Mouse (Mus musculus) kidney, postnatal 25 days (tissue): ENCODE data around the gene Tnfrsf17.
"Not testable (repeated sequence)": the region's sequence is repeated elsewhere in the genome, so short reads cannot be mapped to it uniquely, and the experiment has no call there.

Experiments used
- DNase-seq, 2 experiments: peaks; one replicate each; pipeline ENCODE4 v3.0.0; 2021; ENCODE audit warnings: mixed read lengths in 2 of 2

Gene Tnfrsf17

GRCm38 (mm10) chr16:11313512-11313911 is at the start of gene Tnfrsf17:
Gene Tnfrsf17, plus strand, starts transcription at chr16:11313812.
- DNase-seq, result no peak

DNA sequence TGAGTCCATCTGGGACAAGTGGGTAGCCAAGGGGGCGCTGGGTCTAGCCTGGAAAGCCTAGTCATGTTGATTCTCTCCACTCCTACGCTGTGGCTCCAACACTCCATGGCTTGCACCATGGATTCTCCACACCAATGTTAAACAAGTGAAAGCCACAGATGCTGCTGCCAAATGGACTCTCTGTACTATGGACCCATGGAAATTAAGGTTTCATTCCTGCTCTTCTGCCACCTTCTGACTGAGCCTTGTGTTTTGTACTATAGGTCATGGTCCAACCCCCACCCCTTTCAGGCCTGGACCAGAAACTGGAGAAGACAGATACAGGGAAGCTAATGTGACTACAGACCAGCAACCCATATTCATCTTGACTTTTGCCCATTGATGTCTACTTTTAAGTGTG is 47.1 kb upstream of the Tnfrsf17 start:
- peak; percentile 62 to 85 for DNase-seq

DNA sequence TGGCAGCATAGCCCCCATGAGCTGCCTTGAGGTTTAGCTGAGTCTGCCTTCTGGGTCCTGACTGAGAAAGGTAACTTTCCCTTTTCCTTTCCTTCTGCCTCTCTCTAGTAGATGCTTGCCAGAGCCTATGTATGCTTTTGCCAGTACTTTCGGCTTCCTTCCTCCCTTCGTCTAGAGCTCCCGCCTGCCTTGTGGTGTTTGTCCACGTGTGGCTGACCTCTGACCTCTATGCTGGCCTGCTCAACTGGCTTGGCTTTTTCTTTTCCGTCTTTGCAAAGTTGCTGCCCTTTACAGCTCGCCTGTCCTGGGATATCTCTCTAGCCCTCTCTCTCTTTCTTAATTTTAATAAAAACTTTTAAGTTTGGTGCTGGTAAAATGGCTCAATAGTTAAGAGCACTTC is 43.8 kb upstream of the Tnfrsf17 start:
- no peak for DNase-seq

DNA sequence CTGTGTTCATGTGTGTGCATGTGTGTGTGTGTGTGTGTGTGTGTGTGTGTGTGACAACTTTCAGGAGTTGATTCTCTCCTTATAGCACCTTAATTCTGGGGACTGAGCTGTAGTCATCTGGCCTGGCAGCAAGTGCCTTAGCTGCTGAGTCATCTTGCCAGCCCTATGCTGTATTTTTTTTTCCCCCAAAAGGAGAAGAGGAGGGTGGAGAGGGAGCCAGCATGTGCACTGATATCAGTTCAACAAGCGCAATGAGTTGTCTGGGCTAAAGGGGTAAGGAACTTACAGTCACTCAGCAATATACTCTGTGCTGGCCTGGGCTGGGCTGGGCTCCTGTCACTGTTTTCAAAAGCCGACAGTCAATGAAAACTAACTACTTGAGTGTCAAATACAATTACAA is 43.0 kb upstream of the Tnfrsf17 start:
- DNase-seq, result no peak

- DNase-seq, result no peak
Observed at GRCm38 (mm10) chr16:11271073-11271472, 42.5 kb upstream of the Tnfrsf17 start.

DNA sequence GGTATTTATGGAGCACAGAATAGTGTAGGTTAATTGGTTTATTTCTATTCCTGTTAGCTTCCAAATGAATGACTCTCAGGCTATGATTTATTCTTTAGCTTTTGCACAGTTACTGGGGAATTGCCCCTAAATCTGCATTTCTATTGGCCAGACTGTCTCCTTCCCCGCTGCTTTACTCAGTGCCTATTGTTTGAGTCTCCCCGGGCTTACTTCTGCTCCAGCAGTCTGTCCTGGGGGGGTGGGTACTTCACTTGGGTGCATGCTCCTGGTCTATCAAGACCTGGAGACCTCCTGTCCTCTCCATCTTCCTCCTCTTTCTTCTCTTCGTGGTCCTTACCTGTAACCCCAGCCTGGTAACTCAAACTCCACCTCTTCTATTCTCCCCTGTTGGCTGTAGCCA is 36.7 kb upstream of the Tnfrsf17 start:
- no peak for DNase-seq

DNA sequence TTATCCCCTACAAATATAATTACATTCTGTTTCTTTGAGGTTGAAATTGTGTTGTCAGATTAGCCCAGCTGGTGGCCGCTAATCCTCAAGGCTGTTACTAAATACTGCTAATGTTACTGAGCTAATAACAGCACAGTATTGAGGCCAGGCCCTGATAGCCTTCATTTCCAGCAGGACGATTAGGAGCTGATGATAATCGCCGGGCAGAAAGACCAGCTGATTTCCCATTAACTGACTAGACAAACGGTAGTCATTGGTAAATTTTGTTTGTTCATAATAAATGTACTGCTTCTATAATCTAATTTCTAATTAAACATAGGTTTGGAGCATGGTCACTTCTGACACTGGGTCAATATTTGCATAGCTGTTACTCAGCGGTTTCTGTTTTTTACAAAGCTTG is 34.8 kb upstream of the Tnfrsf17 start:
- no peak for DNase-seq

DNA sequence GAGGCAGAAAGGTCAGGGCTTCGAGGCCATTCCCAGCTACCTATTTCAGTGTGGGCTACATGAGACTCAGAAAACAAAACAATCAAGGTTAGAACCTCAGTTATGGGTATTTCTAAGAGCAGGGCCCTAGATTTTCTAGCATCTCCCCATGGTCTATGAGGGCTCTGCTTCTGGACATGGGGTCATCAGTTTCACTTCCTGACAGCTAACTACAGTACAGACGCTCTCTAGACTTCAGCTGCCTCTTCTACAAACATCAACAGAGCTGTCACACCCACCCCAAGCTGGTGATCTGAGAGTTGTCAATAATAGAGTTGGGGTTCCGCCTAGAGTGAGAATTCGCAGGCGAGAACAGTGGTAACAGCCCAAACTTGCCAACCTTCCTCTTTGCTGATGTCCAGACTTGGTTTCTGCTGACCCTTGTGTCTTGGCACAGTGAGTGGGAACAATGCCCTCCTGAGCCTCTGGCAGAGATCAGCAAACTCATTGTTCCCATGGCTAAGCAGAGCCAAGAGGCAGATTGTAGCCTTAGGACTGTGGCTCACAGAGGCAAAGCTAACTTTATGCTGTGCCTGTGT is 30.9 kb upstream of the Tnfrsf17 start:
- peak in 1 of 2 experiments; percentile 35 for DNase-seq

DNA sequence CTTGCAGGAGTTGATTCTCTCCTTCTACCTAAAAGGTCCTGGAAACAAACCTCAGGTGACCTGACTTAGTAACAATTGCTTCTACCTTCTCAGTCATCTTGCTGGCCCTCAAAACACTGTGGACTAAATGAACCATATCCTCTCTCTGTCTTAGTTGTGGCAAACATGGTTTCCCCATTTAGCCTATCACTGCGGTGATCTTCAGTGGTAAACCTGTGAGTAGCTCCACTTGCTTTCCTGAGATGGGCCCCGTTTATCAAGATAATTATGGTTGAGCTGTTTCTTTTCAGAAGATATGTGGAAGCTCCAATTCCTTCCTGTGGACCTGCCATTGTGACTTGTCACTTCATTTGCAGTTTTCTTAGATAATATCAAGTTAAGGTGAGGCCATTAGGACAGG is 28.7 kb upstream of the Tnfrsf17 start:
- no peak for DNase-seq

DNA sequence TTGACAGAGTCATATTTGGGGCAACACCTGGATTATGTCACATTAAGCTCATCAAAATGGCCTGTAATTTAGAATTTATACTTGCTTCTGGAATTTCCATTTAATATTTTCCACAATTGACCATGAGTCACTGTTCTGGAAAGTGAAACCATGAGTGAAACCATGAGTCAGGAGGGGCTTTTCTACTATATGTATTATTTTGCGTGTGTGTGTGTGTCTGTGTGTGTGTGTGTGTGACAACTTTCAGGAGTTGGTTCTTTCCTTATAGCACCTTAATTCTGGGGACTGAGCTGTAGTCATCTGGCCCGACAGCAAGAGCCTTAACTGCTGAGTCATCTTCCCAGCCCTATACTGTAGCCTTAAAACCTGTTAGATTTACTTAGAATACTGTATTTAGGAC is 27.7 kb upstream of the Tnfrsf17 start:
- no peak for DNase-seq

DNA sequence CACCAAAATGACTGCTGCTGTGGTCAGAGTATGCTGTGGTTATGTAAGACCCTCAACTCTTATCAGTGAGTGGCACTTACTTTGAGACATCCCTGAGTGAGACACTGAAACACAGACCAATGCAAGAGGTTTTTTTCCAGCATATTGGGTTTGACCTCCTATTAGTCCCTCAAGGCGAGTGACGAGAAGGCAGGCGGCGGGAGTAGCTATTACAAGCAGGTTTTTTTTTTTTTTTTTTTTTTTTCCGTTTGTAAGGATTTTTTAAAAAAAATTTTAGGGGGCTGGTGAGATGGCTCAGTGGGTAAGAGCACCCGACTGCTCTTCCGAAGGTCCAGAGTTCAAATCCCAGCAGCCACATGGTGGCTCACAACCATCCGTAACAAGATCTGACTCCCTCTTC is 24.7 kb upstream of the Tnfrsf17 start:
- DNase-seq, result not testable (repeated sequence)

DNA sequence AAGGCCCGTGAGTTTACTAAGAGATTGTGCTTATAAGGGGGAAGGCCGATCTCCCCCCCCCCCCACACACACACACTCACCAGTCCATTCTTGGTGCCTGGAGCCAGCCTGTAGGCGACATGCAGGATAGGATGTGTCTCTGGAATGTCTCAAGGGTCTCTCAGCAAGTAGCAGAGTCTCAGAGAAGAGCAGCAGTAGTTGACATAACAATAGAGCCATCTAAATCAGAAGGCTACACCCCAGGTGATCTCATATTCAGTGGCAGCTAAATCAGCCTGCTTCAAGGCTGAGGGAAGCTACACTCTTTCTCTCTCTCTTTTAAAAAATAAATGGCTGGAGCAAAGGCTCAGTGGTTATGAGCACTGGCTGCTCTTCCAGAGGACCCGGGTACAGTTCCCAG is 18.0 kb upstream of the Tnfrsf17 start:
- not testable (repeated sequence) for DNase-seq

- peak; percentile 58 to 62 for DNase-seq
Observed at GRCm38 (mm10) chr16:11297700-11298099, 15.9 kb upstream of the Tnfrsf17 start.

GRCm38 (mm10) chr16:11303741-11304140 is 9.9 kb upstream of the Tnfrsf17 start:
- no peak for DNase-seq

- DNase-seq, result no peak
Observed at GRCm38 (mm10) chr16:11305531-11305930, 8.1 kb upstream of the Tnfrsf17 start.

- peak in 1 of 2 experiments; percentile 62 for DNase-seq
Observed at GRCm38 (mm10) chr16:11315786-11316320, 2.2 kb downstream of the Tnfrsf17 start.

- DNase-seq, result peak in 1 of 2 experiments; percentile 41
Observed at GRCm38 (mm10) chr16:11316748-11317147, 3.1 kb downstream of the Tnfrsf17 start.

DNA sequence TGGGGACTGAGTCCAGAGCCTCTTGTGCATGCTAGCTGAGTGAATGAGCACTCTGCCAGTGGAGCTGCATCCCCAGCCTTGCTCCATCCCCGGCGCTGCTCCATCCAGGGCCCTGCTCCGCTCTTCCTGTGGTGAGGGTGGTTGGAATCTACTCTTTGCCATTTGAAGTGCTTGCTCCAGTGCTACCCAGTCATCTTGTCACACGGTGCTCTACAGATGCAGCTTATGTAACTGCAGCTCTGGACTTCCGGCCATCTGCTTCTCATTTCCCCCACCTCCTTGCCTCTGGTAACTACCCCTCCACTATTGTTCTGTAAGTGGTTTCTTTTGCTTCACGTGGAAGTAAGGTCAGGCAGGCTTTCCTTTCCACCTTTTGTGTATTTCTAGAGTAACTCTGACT is 3.7 kb downstream of the Tnfrsf17 start:
- peak in 1 of 2 experiments; percentile 46 for DNase-seq

DNA sequence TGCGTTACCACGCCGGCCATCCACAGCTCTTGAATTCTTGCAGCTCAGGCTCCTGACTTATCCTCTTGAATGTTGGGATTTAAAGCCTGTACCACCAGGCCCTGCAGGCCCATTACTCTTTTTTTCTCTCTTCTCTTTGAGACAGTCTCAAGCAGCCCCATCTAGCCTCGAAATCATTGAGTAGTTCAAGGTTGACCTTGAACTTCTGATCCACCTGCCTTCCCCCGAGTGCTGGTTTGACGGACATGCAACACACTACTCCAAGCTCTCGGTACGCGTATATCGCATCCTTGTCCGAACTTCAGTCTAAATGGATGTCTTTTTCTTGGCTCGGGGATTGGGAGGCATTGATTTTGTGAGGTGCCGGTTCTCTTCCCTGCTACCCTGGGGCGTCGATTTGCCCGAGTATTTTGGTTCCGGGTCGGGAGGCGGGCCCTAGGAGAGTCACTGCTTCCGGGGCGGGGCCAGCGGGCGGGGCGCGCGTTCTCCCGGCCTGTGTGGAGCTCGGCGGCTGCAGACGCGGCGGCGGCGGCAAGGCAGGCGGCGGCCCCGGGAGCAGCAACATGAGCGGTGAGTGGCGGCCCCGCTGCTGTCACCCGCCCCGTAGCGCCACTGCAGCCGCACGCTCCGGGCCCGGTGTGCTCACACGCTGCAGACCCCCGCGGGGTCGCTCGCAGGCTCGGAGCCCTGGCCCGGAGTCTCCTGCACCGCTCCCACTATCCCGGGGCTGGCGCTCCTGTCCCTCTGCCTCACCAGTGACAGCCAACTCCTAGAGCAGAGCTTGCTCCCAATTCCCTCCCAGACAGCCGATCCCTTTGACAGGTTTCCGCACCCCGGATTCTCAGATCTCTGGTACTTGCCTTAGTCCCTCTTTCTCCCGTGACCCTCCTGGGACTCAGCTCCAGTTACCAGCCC is 9.1 kb downstream of the Tnfrsf17 start, which contains the start of gene Snx29:
TSS of gene Snx29 (plus strand) at position 500 of the 915 bp plus-strand sequence.
- peak; percentile 97 to 99 for DNase-seq

DNA sequence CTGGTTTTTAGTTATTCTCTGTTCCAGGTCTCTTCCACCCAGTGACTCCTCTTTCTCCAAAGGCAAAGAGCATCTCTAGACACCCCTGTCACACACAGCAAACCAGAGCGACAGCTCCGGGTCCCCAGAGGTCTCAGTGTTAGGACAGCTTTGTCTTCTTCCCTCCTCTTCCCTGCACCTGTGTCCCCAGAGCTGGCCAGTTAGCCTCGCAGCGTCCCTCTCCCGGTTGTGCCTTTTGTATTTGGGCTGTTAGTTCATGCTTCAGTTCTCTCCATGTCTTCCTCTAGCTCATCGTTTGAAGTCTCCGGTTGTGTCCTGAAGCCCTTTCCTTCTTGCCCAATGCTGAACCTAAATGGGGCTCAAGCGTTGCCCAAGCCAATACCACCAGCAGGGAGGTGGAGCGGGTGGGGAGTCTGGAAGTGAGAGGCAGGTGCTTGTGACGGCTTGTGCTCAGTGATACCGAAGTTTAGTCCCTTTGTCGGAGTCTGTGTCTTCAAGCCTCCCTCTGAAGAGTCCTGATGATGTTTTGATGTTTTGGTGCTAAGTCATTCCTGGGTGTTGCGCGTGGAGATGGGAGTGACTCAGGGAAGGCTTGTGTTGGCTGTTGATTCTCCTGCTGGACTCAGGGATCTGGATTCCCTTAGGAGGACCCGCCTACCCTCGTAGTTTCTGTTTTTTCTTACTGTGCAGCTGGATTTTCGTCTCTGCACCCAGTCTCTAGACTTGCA is 9.9 kb downstream of the Tnfrsf17 start:
- peak; percentile 59 to 69 for DNase-seq

DNA sequence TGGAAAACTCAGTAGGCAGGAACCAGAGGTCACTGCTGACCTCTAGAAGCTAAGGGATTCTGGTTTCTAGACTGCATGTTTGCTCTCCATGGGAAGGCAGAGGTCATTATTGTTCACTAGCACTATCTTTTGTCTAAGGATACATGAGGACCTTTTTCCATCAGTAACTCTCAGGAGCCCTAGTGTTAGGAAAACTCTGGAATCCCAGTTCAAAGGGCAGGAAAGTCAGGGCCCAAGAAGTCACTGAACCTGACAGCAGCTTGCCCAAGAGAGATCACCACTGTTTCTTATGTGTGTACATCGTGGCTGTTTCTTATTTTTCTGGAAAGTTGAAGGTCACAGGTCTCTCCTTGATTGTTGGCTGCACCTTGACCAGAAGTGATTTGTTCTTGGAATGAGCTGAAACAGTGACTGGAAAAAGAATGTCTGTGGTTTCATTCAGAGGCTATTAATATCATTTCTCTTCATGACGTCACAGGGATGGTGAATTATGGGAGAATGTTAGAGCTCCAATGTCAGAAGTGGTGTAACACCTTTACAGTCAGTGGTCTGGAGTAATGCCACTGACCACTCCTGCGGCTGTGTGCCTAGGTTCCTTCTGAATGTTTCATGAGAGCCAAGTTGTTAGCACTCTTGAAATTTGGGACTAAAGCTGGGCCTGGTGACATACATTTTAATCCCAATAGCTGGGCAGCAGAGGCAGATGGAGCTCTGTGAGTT is 16.6 kb downstream of the Tnfrsf17 start:
- DNase-seq, result peak in 1 of 2 experiments; percentile 59

- DNase-seq, result no peak
Observed at GRCm38 (mm10) chr16:11331030-11331429, 17.4 kb downstream of the Tnfrsf17 start.
